Mouse (Mus musculus) CH12.LX (cell line): ENCODE measurements at regions not wholly inside any gene's neighbourhood (a gene's known extent, or its start where the extent isn't known, plus 50 kb on each side); places are given as distances from the start of the nearest gene placed in this dataset.

Experiments
- CTCF ChIP-seq, 2 experiments: IDR thresholded peaks in 1 of 2; conservative IDR thresholded peaks in 1 of 2; 2 replicates each; pipeline ENCODE4 v1.5.1; 2011 to 2012; ENCODE audit warnings: low read depth in 2 of 2, low read length in 2 of 2, improper control_type of control experiment in 1 of 2, inconsistent platforms in 1 of 2, mild to moderate bottlenecking in 1 of 2, moderate library complexity in 1 of 2
- E2F4 ChIP-seq: IDR thresholded peaks from 2 replicates; pipeline ENCODE4 v1.6.1; 2011; ENCODE audit warnings: low read depth, low read length, improper control_type of control experiment; ENCODE audit not compliant: insufficient replicate concordance
- ELF1 ChIP-seq: IDR thresholded peaks from 2 replicates; pipeline ENCODE4 v1.6.1; 2014; ENCODE audit warnings: low read depth, mild to moderate bottlenecking, inconsistent platforms, low read length, improper control_type of control experiment
- EP300 ChIP-seq: IDR thresholded peaks from 2 replicates; pipeline ENCODE4 v1.6.1; 2011; ENCODE audit warnings: low read length, improper control_type of control experiment
- HCFC1 ChIP-seq: IDR thresholded peaks from 2 replicates; pipeline ENCODE4 v1.6.1; 2012; ENCODE audit warnings: low read depth, mild to moderate bottlenecking, inconsistent platforms, low read length, improper control_type of control experiment
- KAT2A ChIP-seq: IDR thresholded peaks from 2 replicates; pipeline ENCODE4 v1.6.1; 2012; ENCODE audit warnings: low read length, improper control_type of control experiment, inconsistent platforms; ENCODE audit not compliant: insufficient replicate concordance
- MAX ChIP-seq: IDR thresholded peaks from 2 replicates; pipeline ENCODE4 v1.6.1; 2011; ENCODE audit warnings: low read length, improper control_type of control experiment
- MYC ChIP-seq: IDR thresholded peaks from 2 replicates; pipeline ENCODE4 v1.6.1; 2011; ENCODE audit warnings: low read depth, mild to moderate bottlenecking, improper control_type of control experiment, low read length
- NRF1 ChIP-seq: IDR thresholded peaks from 2 replicates; pipeline ENCODE4 v1.6.1; 2014; ENCODE audit warnings: low read depth, mild to moderate bottlenecking, inconsistent platforms, low read length, improper control_type of control experiment, moderate library complexity
- POLR2A ChIP-seq: IDR thresholded peaks from 2 replicates; pipeline ENCODE4 v1.6.1; 2011; ENCODE audit warnings: low read depth, mild to moderate bottlenecking, improper control_type of control experiment, low read length
- POLR2AphosphoS2 ChIP-seq: IDR thresholded peaks from 2 replicates; pipeline ENCODE4 v1.6.1; 2011; ENCODE audit warnings: low read depth, low read length, improper control_type of control experiment
- SMC3 ChIP-seq: IDR thresholded peaks from 2 replicates; pipeline ENCODE4 v1.6.1; 2011; ENCODE audit warnings: low read depth, low read length, improper control_type of control experiment
- USF1 ChIP-seq: IDR thresholded peaks from 2 replicates; pipeline ENCODE4 v1.6.1; 2014; ENCODE audit warnings: low read depth, mild to moderate bottlenecking, inconsistent platforms, low read length, improper control_type of control experiment
- ZNF384 ChIP-seq: IDR thresholded peaks from 2 replicates; pipeline ENCODE4 v1.6.1; 2012; ENCODE audit warnings: low read depth, low read length, improper control_type of control experiment, inconsistent platforms

GRCm38 (mm10) chr11:24789120-24789519, 711.3 kb downstream of the Bcl11a start:
- TF ChIP-seq USF1 (no peak), EP300 (no peak), E2F4 (no peak), KAT2A (no peak), HCFC1 (no peak), CTCF (conservative IDR thresholded peaks at IDR 0.05 in 1 of 2, IDR thresholded peaks at IDR 0.05 in 1 of 2; ENCODE audit: low read depth in 2 of 2, low read length in 2 of 2) (no peak), SMC3 (no peak), ELF1 (no peak), POLR2AphosphoS2 (no peak), ZNF384 (no peak), NRF1 (no peak), MYC (no peak), MAX (no peak), POLR2A (no peak)
